In genomic region chr11:120660301-120661075, GRCm38 (mm10) we compare ENCODE assay signal across 8 mouse cellular contexts. TPM values are rescaled to one million over a fixed set of nuclear protein-coding genes. Genes with fewer than 3 reads are reported as not detected.
A peak's percentile ranks its signal among the peaks of the same experiment; 100 is the strongest.
DNase-seq lines count a peak whose midpoint lies in the region; ATAC-seq and TF ChIP-seq lines count a peak whose summit lies in the region.

No protein-coding gene starts in this region.

- peak overlapping the region; percentile 75 for H3K4me3 ChIP-seq in gastrocnemius, adult 2 months
- H3K4me3 ChIP-seq in heart, embryonic 16.5 days (ENCODE audit: low read length) = peak overlapping the region; percentile 51
- peak overlapping the region; percentile 53 for H3K4me3 ChIP-seq in midbrain, embryonic 10.5 days

- H3K4me2 ChIP-seq in heart, embryonic 16.5 days (ENCODE audit: low read depth, low read length) = peak overlapping the region; percentile 77

- no peaks in the 10 kb centered on the region for H3K36me3 ChIP-seq in heart, embryonic 16.5 days (ENCODE audit: control insufficient read depth, insufficient read depth)
- H3K36me3 ChIP-seq in midbrain, embryonic 10.5 days = no peaks in the 10 kb centered on the region

- intact Hi-C loops in gastrocnemius, adult 2 months (cut with DNase I) = no loop called here
- intact Hi-C loops in gastrocnemius, postnatal 36 days (cut with DNase I) = loop anchor here (5.0 kb wide), 1 partner anchor 117 kb away; no protein-coding TSS in a partner anchor

- peaks cover 17% of the 10 kb centered on the region for H3K4me1 ChIP-seq in heart, embryonic 16.5 days (ENCODE audit: control insufficient read depth, insufficient read depth, low read length)
- peaks cover 36% of the 10 kb centered on the region for H3K4me1 ChIP-seq in midbrain, embryonic 10.5 days

- DNase-seq in gastrocnemius, adult 2 months = peak; percentile 64
- no peak for DNase-seq in gastrocnemius, postnatal 36 days
- peak; percentile 43 for DNase-seq in adrenal gland, postnatal 25 days
- DNase-seq in kidney, postnatal 36 days = peak; percentile 50 to 80
- DNase-seq in midbrain, embryonic 10.5 days (ENCODE audit: low spot score) = peak; percentile 67
- DNase-seq in yolk sac, embryonic 10.5 days (ENCODE audit: low spot score) = peak; percentile 29
- DNase-seq in cerebellum, adult 18-20 months = no peak

- peaks cover 73% of the 10 kb centered on the region for H3K27me3 ChIP-seq in heart, embryonic 16.5 days (ENCODE audit: control insufficient read depth, insufficient read depth, low read length)
- H3K27me3 ChIP-seq in midbrain, embryonic 10.5 days (ENCODE audit: low read depth, poor library complexity, severe bottlenecking) = peaks cover 99% of the 10 kb centered on the region

- peak; percentile 33 for ATAC-seq in heart, embryonic 16.5 days (replicated peaks; ENCODE audit: extremely low read depth, insufficient read depth, low FRiP score)

- no peak overlapping the region for H3K27ac ChIP-seq in gastrocnemius, adult 2 months
- no peak overlapping the region for H3K27ac ChIP-seq in heart, embryonic 16.5 days (ENCODE audit: low read length)
- peak overlapping the region; percentile 69 for H3K27ac ChIP-seq in midbrain, embryonic 10.5 days (replicated peaks)

- H3K9me3 ChIP-seq in heart, embryonic 16.5 days (replicated peaks; ENCODE audit: control insufficient read depth, low read length) = no peaks in the 10 kb centered on the region
- no peaks in the 10 kb centered on the region for H3K9me3 ChIP-seq in midbrain, embryonic 10.5 days (replicated peaks)

- under 1% methylated on average over 90 of the region's 95 CpGs for WGBS in heart, embryonic 16.5 days
- under 1% methylated on average over 95 of the region's 95 CpGs for WGBS in midbrain, embryonic 10.5 days

- peak overlapping the region; percentile 54 for H3K9ac ChIP-seq in heart, embryonic 16.5 days (ENCODE audit: low read length)

- TF ChIP-seq CTCF in gastrocnemius, adult 2 months (IDR thresholded peaks at IDR 0.05) = peak; percentile 50

RNA-seq across cellular contexts. Expression of gene Notum, which starts 0.5 kb away (rescaled TPM):
- total RNA-seq in gastrocnemius, adult 2 months (2021) = not detected
- not detected for total RNA-seq in gastrocnemius, postnatal 36 days (2021)
- total RNA-seq in adrenal gland, postnatal 25 days (2021) = 9.4 and 12.1 TPM in 2 replicates
- 0.20 and 1.00 TPM in 2 replicates for polyA plus RNA-seq in heart, embryonic 16.5 days (2015; fragmentation: Nextera tagmentation; extraction: Ambion mirVana)
- 3.3 and 3.6 TPM in 2 replicates for polyA plus RNA-seq in midbrain, embryonic 10.5 days (2016; fragmentation: Nextera tagmentation; extraction: Ambion mirVana)

RNA-seq across cellular contexts. Expression of gene Aspscr1, which starts 12.3 kb away (rescaled TPM):
- total RNA-seq in gastrocnemius, adult 2 months (2021) = 10 to 100 TPM; 31.2 to 32.4 TPM
- total RNA-seq in gastrocnemius, postnatal 36 days (2021) = 10 to 100 TPM; 24.4 to 34.0 TPM
- total RNA-seq in adrenal gland, postnatal 25 days (2021) = 83.4 and 112 TPM in 2 replicates
- 105 and 109 TPM in 2 replicates for polyA plus RNA-seq in heart, embryonic 16.5 days (2015; fragmentation: Nextera tagmentation; extraction: Ambion mirVana)
- 150 and 161 TPM in 2 replicates for polyA plus RNA-seq in midbrain, embryonic 10.5 days (2016; fragmentation: Nextera tagmentation; extraction: Ambion mirVana)

RNA-seq across cellular contexts. Expression of gene Myadml2, which starts 12.5 kb away (rescaled TPM):
- 100 to 1,000 TPM; 109 to 157 TPM for total RNA-seq in gastrocnemius, adult 2 months (2021)
- total RNA-seq in gastrocnemius, postnatal 36 days (2021) = 100 to 1,000 TPM; 129 to 137 TPM
- total RNA-seq in adrenal gland, postnatal 25 days (2021) = not detected in 2 replicates
- polyA plus RNA-seq in heart, embryonic 16.5 days (2015; fragmentation: Nextera tagmentation; extraction: Ambion mirVana) = 17.0 and 19.5 TPM in 2 replicates
- 0.15 TPM in 1 of 2 replicates, not detected in the other for polyA plus RNA-seq in midbrain, embryonic 10.5 days (2016; fragmentation: Nextera tagmentation; extraction: Ambion mirVana)

RNA-seq across cellular contexts. Expression of gene Pycr1, which starts 16.9 kb away (rescaled TPM):
- total RNA-seq in gastrocnemius, adult 2 months (2021) = 1 to 10 TPM; 3.5 to 3.8 TPM
- 1 to 10 TPM; 3.2 to 5.8 TPM for total RNA-seq in gastrocnemius, postnatal 36 days (2021)
- total RNA-seq in adrenal gland, postnatal 25 days (2021) = 1.3 TPM in 2 replicates
- 15.2 and 18.5 TPM in 2 replicates for polyA plus RNA-seq in heart, embryonic 16.5 days (2015; fragmentation: Nextera tagmentation; extraction: Ambion mirVana)
- polyA plus RNA-seq in midbrain, embryonic 10.5 days (2016; fragmentation: Nextera tagmentation; extraction: Ambion mirVana) = 37.6 and 43.4 TPM in 2 replicates

RNA-seq across cellular contexts. Expression of gene Mafg, which starts 27.1 kb away (rescaled TPM):
- 10 to 100 TPM; 53.1 to 68.2 TPM for total RNA-seq in gastrocnemius, adult 2 months (2021)
- total RNA-seq in gastrocnemius, postnatal 36 days (2021) = 10 to 100 TPM; 48.3 to 53.7 TPM
- 69.7 and 76.5 TPM in 2 replicates for total RNA-seq in adrenal gland, postnatal 25 days (2021)
- 14.7 and 19.1 TPM in 2 replicates for polyA plus RNA-seq in heart, embryonic 16.5 days (2015; fragmentation: Nextera tagmentation; extraction: Ambion mirVana)
- 19.8 and 23.0 TPM in 2 replicates for polyA plus RNA-seq in midbrain, embryonic 10.5 days (2016; fragmentation: Nextera tagmentation; extraction: Ambion mirVana)

Comparison
In these comparisons a context has a peak if more than half of its experiments do, and no peak if none do; other contexts are left out.
1. DNase-seq: peak in gastrocnemius, adult 2 months (single experiment), adrenal gland, postnatal 25 days (single experiment), kidney, postnatal 36 days (2 of 2), midbrain, embryonic 10.5 days (single experiment) and yolk sac, embryonic 10.5 days (single experiment); none in gastrocnemius, postnatal 36 days (0 of 2) and cerebellum, adult 18-20 months (0 of 2).
2. RNA of gene Myadml2, which starts 12.5 kb away (total RNA-seq): 109 to 157 TPM in gastrocnemius, adult 2 months and 129 to 137 TPM in gastrocnemius, postnatal 36 days; not detected in adrenal gland, postnatal 25 days; every median in the first group is over 100 times any median in the second.
3. Peak in every context shown above with its lines, with median percentiles within 50 percentile points of each other: H3K4me3 ChIP-seq.